Mouse (Mus musculus): ENCODE measurements at regions not wholly inside any gene's neighbourhood (a gene's known extent, or its start where the extent isn't known, plus 50 kb on each side); places are given as distances from the start of the nearest gene placed in this dataset.

DNA sequence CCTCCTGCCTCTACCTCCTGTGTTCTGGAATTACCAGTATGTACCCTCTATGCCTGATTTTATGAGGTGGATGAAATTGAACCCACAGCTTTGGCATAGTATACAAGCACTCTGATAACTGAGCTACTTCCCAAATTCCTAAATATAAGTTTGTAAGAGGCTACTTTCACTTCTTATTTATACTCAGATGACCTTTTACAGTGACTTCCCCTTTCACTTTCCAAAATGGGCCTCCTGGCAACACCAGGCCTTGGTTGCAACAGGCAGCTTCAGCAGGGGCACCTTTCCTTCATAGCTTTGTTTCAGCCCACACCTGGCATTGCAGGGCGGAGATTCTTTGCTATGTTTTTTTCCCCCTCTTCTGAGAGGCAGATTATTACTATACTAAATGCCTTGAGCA, 279.7 kb upstream of the Nrp1 start:
- no peak overlapping the region for H3K4me3 ChIP-seq (ENCODE audit: insufficient read depth in 1 of 2, low read depth in 1 of 2, low read length in 2 of 2, poor library complexity in 1 of 2, severe bottlenecking in 1 of 2)
- no peaks in the 10 kb centered on the region for H3K36me3 ChIP-seq (ENCODE audit: control insufficient read depth, insufficient read depth, low read length, poor library complexity, severe bottlenecking)
- in situ Hi-C loops (cut with MboI; ENCODE audit: low sequenced_read_pairs in 2 of 2, unreplicated experiment in 2 of 2): no loop called here
- H3K9ac ChIP-seq (ENCODE audit: insufficient read depth, low read depth, low read length, poor library complexity, severe bottlenecking): no peak overlapping the region
- H3K9me3 ChIP-seq (ENCODE audit: control insufficient read depth, insufficient read depth, low read depth, low read length): no peaks in the 10 kb centered on the region
- DNase-seq (ENCODE audit: low read depth, low spot score): no peak
- no peak overlapping the region for H3K27ac ChIP-seq (ENCODE audit: insufficient read depth, low read depth, low read length, poor library complexity, severe bottlenecking)
- TF ChIP-seq ZNF384 (IDR thresholded peaks at IDR 0.05; ENCODE audit: low read depth, low read length) (no peak), HCFC1 (IDR thresholded peaks at IDR 0.05; ENCODE audit: borderline replicate concordance, insufficient read depth, low read length) (no peak), CHD2 (IDR thresholded peaks at IDR 0.05; ENCODE audit: low read depth, low read length) (no peak), MAFK (IDR thresholded peaks at IDR 0.05; ENCODE audit: insufficient read depth, low read depth, low read length) (no peak)
- peaks cover 0 to 5% of the 10 kb centered on the region in 2 experiments; a peak in 2 of 4 replicates for H3K4me1 ChIP-seq (ENCODE audit: control insufficient read depth in 2 of 2, insufficient read depth in 2 of 2, low read length in 2 of 2, poor library complexity in 1 of 2)

DNA sequence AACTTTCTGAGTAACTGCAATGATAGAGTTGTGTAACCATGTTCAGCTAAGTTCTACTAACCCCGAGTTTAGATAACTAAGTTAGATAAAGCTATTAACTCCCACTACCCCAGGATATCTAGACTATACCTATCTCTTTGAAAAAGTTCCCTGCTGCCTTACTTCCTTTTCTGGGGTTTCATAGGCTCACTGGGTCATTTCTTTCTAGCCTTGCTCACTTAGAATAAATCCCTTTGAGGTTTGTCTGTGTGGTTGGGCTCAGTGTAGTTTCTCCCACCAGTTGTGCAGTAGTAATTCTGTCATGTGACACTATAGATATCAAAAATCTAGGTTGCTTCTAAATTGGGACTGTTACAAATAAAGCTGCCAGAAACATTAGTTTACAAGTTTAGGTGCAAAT, 272.6 kb upstream of the Nrp1 start:
- Histone ChIP-seq H3K27ac (ENCODE audit: insufficient read depth, low read depth, low read length, poor library complexity, severe bottlenecking) (no peak overlapping the region), H3K4me3 (ENCODE audit: insufficient read depth in 1 of 2, low read depth in 1 of 2, low read length in 2 of 2, poor library complexity in 1 of 2, severe bottlenecking in 1 of 2) (no peak overlapping the region), H3K9ac (ENCODE audit: insufficient read depth, low read depth, low read length, poor library complexity, severe bottlenecking) (no peak overlapping the region), H3K9me3 (ENCODE audit: control insufficient read depth, insufficient read depth, low read depth, low read length) (no peaks in the 10 kb centered on the region), H3K4me1 (ENCODE audit: control insufficient read depth in 2 of 2, insufficient read depth in 2 of 2, low read length in 2 of 2, poor library complexity in 1 of 2) (no peaks in the 10 kb centered on the region), H3K36me3 (ENCODE audit: control insufficient read depth, insufficient read depth, low read length, poor library complexity, severe bottlenecking) (no peaks in the 10 kb centered on the region)
- TF ChIP-seq CHD2 (IDR thresholded peaks at IDR 0.05; ENCODE audit: low read depth, low read length) (no peak), ZNF384 (IDR thresholded peaks at IDR 0.05; ENCODE audit: low read depth, low read length) (no peak), MAFK (IDR thresholded peaks at IDR 0.05; ENCODE audit: insufficient read depth, low read depth, low read length) (no peak), ZC3H11A (IDR thresholded peaks at IDR 0.05; ENCODE audit: borderline replicate concordance, low read depth, low read length) (no peak), HCFC1 (IDR thresholded peaks at IDR 0.05; ENCODE audit: borderline replicate concordance, insufficient read depth, low read length) (no peak)
- DNase-seq (ENCODE audit: low read depth, low spot score): no peak
- in situ Hi-C loops (cut with MboI; ENCODE audit: low sequenced_read_pairs in 2 of 2, unreplicated experiment in 2 of 2): no loop called here

DNA sequence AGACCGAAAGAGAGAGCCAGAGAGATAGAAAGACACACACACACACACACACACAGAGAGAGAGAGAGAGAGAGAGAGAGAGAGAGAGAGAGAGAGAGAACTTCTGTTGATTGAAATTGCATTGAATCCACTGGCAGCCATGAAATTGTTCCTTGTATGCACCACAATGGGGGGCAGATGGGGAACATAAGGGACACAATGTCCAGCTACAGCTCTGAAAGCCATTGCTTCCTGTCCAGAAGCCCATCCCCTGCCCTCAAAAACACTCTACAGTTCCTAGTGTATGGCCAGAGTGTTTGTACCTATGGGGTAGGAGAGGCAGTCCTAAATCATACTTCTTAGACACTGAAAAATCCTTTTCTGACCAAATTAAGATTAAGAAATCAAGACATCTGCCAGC, 270.9 kb upstream of the Nrp1 start:
- H3K4me1 ChIP-seq (ENCODE audit: control insufficient read depth in 2 of 2, insufficient read depth in 2 of 2, low read length in 2 of 2, poor library complexity in 1 of 2): no peaks in the 10 kb centered on the region
- no peak overlapping the region for H3K4me3 ChIP-seq (ENCODE audit: insufficient read depth in 1 of 2, low read depth in 1 of 2, low read length in 2 of 2, poor library complexity in 1 of 2, severe bottlenecking in 1 of 2)
- TF ChIP-seq CHD2 (IDR thresholded peaks at IDR 0.05; ENCODE audit: low read depth, low read length) (no peak), MAFK (IDR thresholded peaks at IDR 0.05; ENCODE audit: insufficient read depth, low read depth, low read length) (no peak), ZC3H11A (IDR thresholded peaks at IDR 0.05; ENCODE audit: borderline replicate concordance, low read depth, low read length) (no peak), HCFC1 (IDR thresholded peaks at IDR 0.05; ENCODE audit: borderline replicate concordance, insufficient read depth, low read length) (no peak), ZNF384 (IDR thresholded peaks at IDR 0.05; ENCODE audit: low read depth, low read length) (no peak)
- in situ Hi-C loops (cut with MboI; ENCODE audit: low sequenced_read_pairs in 2 of 2, unreplicated experiment in 2 of 2): no loop called here
- H3K9me3 ChIP-seq (ENCODE audit: control insufficient read depth, insufficient read depth, low read depth, low read length): no peaks in the 10 kb centered on the region
- H3K9ac ChIP-seq (ENCODE audit: insufficient read depth, low read depth, low read length, poor library complexity, severe bottlenecking): no peak overlapping the region
- H3K27ac ChIP-seq (ENCODE audit: insufficient read depth, low read depth, low read length, poor library complexity, severe bottlenecking): no peak overlapping the region
- no peak for DNase-seq (ENCODE audit: low read depth, low spot score)
- H3K36me3 ChIP-seq (ENCODE audit: control insufficient read depth, insufficient read depth, low read length, poor library complexity, severe bottlenecking): no peaks in the 10 kb centered on the region

DNA sequence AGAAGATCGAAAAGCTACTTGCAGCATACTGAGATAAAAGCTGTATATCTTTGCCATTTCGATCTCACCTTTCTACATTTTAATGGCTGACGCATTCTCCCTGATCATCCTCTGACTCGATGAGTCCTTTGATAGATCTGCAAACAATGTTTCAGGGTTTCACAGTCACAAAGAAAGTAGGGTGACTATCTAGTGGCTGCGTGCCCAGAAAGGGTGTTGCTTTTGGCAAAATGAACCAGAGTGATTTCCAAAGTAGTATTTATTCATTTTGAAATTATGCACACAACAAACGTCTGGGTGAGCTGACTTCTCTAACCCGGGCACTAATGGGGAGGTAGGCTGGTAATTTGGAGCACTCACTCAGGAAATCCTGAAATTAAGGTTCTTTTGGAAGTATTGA, 265.6 kb upstream of the Nrp1 start:
- Histone ChIP-seq H3K4me1 (ENCODE audit: control insufficient read depth in 2 of 2, insufficient read depth in 2 of 2, low read length in 2 of 2, poor library complexity in 1 of 2) (no peaks in the 10 kb centered on the region), H3K9ac (ENCODE audit: insufficient read depth, low read depth, low read length, poor library complexity, severe bottlenecking) (no peak overlapping the region), H3K4me3 (ENCODE audit: insufficient read depth in 1 of 2, low read depth in 1 of 2, low read length in 2 of 2, poor library complexity in 1 of 2, severe bottlenecking in 1 of 2) (no peak overlapping the region), H3K9me3 (ENCODE audit: control insufficient read depth, insufficient read depth, low read depth, low read length) (no peaks in the 10 kb centered on the region), H3K36me3 (ENCODE audit: control insufficient read depth, insufficient read depth, low read length, poor library complexity, severe bottlenecking) (no peaks in the 10 kb centered on the region), H3K27ac (ENCODE audit: insufficient read depth, low read depth, low read length, poor library complexity, severe bottlenecking) (no peak overlapping the region)
- in situ Hi-C loops (cut with MboI; ENCODE audit: low sequenced_read_pairs in 2 of 2, unreplicated experiment in 2 of 2): no loop called here
- TF ChIP-seq ZC3H11A (IDR thresholded peaks at IDR 0.05; ENCODE audit: borderline replicate concordance, low read depth, low read length) (no peak), HCFC1 (IDR thresholded peaks at IDR 0.05; ENCODE audit: borderline replicate concordance, insufficient read depth, low read length) (no peak), ZNF384 (IDR thresholded peaks at IDR 0.05; ENCODE audit: low read depth, low read length) (no peak), CHD2 (IDR thresholded peaks at IDR 0.05; ENCODE audit: low read depth, low read length) (no peak), MAFK (IDR thresholded peaks at IDR 0.05; ENCODE audit: insufficient read depth, low read depth, low read length) (no peak)
- DNase-seq (ENCODE audit: low read depth, low spot score): no peak

DNA sequence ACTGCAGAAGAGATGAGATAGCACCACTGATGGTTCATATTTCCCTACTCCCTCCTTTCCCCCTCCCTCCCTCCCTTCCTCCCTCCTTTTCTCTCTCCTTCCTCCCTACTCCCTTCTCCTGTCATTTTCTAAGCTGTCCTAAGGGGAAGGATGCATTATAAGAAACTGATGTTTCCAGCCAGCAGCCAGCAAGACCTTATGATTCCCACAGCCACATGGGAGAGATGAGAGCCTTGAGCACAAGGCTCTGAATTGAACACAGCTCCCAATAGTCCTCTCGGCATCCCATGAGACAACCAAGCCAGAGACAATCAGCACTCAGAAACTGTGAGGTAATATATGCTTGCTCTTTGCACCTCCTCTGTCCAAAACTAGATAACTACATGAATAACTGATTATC, 263.0 kb upstream of the Nrp1 start:
- Histone ChIP-seq H3K4me3 (ENCODE audit: insufficient read depth in 1 of 2, low read depth in 1 of 2, low read length in 2 of 2, poor library complexity in 1 of 2, severe bottlenecking in 1 of 2) (no peak overlapping the region), H3K9me3 (ENCODE audit: control insufficient read depth, insufficient read depth, low read depth, low read length) (no peaks in the 10 kb centered on the region), H3K27ac (ENCODE audit: insufficient read depth, low read depth, low read length, poor library complexity, severe bottlenecking) (no peak overlapping the region), H3K9ac (ENCODE audit: insufficient read depth, low read depth, low read length, poor library complexity, severe bottlenecking) (no peak overlapping the region), H3K4me1 (ENCODE audit: control insufficient read depth in 2 of 2, insufficient read depth in 2 of 2, low read length in 2 of 2, poor library complexity in 1 of 2) (no peaks in the 10 kb centered on the region), H3K36me3 (ENCODE audit: control insufficient read depth, insufficient read depth, low read length, poor library complexity, severe bottlenecking) (no peaks in the 10 kb centered on the region)
- in situ Hi-C loops (cut with MboI; ENCODE audit: low sequenced_read_pairs in 2 of 2, unreplicated experiment in 2 of 2): no loop called here
- TF ChIP-seq CHD2 (IDR thresholded peaks at IDR 0.05; ENCODE audit: low read depth, low read length) (no peak), ZNF384 (IDR thresholded peaks at IDR 0.05; ENCODE audit: low read depth, low read length) (no peak), HCFC1 (IDR thresholded peaks at IDR 0.05; ENCODE audit: borderline replicate concordance, insufficient read depth, low read length) (no peak), ZC3H11A (IDR thresholded peaks at IDR 0.05; ENCODE audit: borderline replicate concordance, low read depth, low read length) (no peak), MAFK (IDR thresholded peaks at IDR 0.05; ENCODE audit: insufficient read depth, low read depth, low read length) (no peak)
- no peak for DNase-seq (ENCODE audit: low read depth, low spot score)

Data from ES-E14 (cell line).